Mouse (Mus musculus): ENCODE data around the gene Stra6.

DNA sequence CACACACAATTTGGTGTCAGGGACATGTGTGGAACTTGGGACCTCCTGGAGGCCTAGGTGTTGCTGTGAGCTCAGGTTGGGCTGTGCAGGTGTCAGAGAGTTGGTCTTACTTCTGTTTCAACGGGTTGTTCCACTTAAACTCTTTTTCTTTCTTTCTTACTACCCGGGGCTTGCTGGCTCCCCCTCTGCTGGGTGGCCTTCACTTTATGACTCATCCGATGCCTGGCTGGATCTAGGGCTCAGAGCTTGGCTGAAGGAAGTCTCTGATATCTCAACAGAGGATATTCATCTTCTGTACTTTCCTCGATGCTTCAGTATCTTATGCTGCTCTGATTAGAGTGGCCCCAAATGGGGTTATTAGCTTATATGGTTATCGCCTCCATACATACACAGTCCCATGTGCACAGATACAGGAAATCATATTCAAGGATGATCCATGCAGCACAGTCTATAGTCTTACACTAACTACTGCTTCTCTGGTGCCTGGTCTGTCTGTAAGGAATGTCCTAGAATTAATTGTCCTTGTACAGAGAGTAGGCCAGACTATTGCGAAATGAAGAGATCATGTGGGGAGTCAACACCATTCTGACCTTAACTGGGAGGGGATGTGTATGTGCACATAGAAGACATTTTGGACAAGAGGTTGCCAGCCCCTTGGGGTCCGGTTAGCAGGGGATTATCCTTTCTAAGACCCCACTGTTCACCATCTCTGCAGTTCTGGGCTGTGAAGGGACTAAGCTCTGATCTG is 27.5 kb upstream of the Stra6 start:
- TF ChIP-seq CTCF (IDR thresholded peaks at IDR 0.05; ENCODE audit: low read depth) (no peak), EP300 (IDR thresholded peaks at IDR 0.05; ENCODE audit: low read depth) (no peak)

Data from liver, embryonic 14.5 days (tissue).